Mouse (Mus musculus) G1E (cell line): Measurements from ENCODE around the gene Atp10a. TPM values are rescaled to one million over a fixed set of nuclear protein-coding genes. Genes with fewer than 3 reads are reported as not detected.

Experiments
- ATAC-seq: 2 replicates; pipeline ENCODE4 v1.8.0; 2016; ENCODE audit warnings: mild to moderate bottlenecking; ENCODE audit not compliant: insufficient number of reproducible peaks, poor library complexity, low FRiP score, severe bottlenecking; ENCODE audit errors: extremely low read depth
- DNase-seq: peaks from one replicate; pipeline ENCODE4 v3.0.0; 2012; ENCODE audit warnings: low spot score
- H3K27me3 ChIP-seq: 2 replicates; pipeline ENCODE4 v1.6.1; 2012; ENCODE audit warnings: mild to moderate bottlenecking, low read length, inconsistent platforms; ENCODE audit not compliant: insufficient read depth
- H3K36me3 ChIP-seq: replicated peaks from 2 replicates; pipeline ENCODE3; 2012; ENCODE audit warnings: mild to moderate bottlenecking, inconsistent platforms
- H3K4me1 ChIP-seq: 2 replicates; pipeline ENCODE4 v1.6.1; 2012; ENCODE audit warnings: low read depth, low read length, inconsistent platforms, mixed read lengths; ENCODE audit not compliant: insufficient read depth
- H3K4me3 ChIP-seq: 2 replicates; pipeline ENCODE4 v1.5.1; 2012; ENCODE audit warnings: low read depth, mild to moderate bottlenecking, inconsistent platforms, low read length, moderate library complexity, mixed read lengths
- H3K9me3 ChIP-seq: replicated peaks from 2 replicates; pipeline ENCODE4 v1.6.1; 2012; ENCODE audit warnings: inconsistent platforms
- CTCF ChIP-seq: IDR thresholded peaks from 2 replicates; pipeline ENCODE4 v1.5.1; 2012; ENCODE audit warnings: low read depth, low read length, inconsistent platforms, mixed read lengths
- GATA1 ChIP-seq: IDR thresholded peaks from 2 replicates; pipeline ENCODE4 v1.6.1; 2012; ENCODE audit warnings: borderline replicate concordance, low read length, inconsistent platforms, mixed read lengths
- GATA2 ChIP-seq: IDR thresholded peaks from 2 replicates; pipeline ENCODE4 v1.6.1; 2012; ENCODE audit warnings: low read depth, low read length, inconsistent platforms, borderline replicate concordance
- POLR2AphosphoS5 ChIP-seq: IDR thresholded peaks from 2 replicates; pipeline ENCODE4 v1.6.1; 2012; ENCODE audit warnings: low read depth, low read length, inconsistent platforms; ENCODE audit not compliant: insufficient replicate concordance
- TAL1 ChIP-seq: conservative IDR thresholded peaks from 2 replicates; pipeline ENCODE4 v1.6.1; 2012; ENCODE audit warnings: low read depth, low read length, inconsistent platforms, mixed read lengths
- polyA plus RNA-seq: library from polyadenylated mRNA; stranded (reverse); fragments of >175 nt; gene quantifications from 2 replicates; pipeline ENCODE4 v1.2.3, GENCODE M21; 2012
- total RNA-seq, 2 experiments: library from RNA; stranded (forward) in 1 of 2; stranded (reverse) in 1 of 2; fragments of 200-1000 nt in 1 of 2; fragments of >200 nt in 1 of 2; fragmentation: Nextera tagmentation in 1 of 2; gene quantifications; 2 replicates each; pipeline ENCODE4 v1.2.3; 2014 to 2017

Atp10a gene
- total RNA-seq (2014; fragmentation: Nextera tagmentation) (not detected in 2 replicates), total RNA-seq (2017) (not detected in 2 replicates), polyA plus RNA-seq (not detected in 2 replicates)

DNA sequence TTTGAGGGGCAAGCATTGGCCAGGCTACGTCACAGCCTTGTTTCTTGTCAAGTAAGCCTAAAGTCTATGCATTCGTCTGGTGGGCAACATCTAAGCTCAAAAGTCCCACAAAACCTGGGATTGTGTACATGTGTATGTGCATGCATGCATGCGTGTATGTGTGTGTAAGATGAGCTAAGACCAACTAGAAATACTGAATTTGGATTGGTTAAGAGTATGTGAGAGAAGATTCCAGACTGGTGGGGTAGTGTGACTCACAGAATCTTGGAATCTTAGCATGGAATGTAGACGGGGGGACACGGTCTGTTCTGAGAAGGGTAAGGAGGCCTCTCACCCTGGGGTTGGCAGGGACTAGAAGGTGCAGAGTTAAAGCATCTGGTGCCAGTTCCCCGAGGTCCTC is at the start of gene Atp10a:
TSS of gene Atp10a (plus strand) at position 301 of the 400 bp plus-strand sequence.
- TF ChIP-seq GATA1 (no peak), POLR2AphosphoS5 (no peak), GATA2 (no peak), TAL1 (no peak), CTCF (no peak)
- Histone ChIP-seq H3K9me3 (peaks cover 38% of the 10 kb centered on the region), H3K4me1 (no peaks in the 10 kb centered on the region), H3K4me3 (no peak within 1 kb of the TSS), H3K36me3 (no peaks in the 10 kb centered on the region), H3K27me3 (no peaks in the 10 kb centered on the region)
- ATAC-seq (no peak), DNase-seq (no peak)

DNA sequence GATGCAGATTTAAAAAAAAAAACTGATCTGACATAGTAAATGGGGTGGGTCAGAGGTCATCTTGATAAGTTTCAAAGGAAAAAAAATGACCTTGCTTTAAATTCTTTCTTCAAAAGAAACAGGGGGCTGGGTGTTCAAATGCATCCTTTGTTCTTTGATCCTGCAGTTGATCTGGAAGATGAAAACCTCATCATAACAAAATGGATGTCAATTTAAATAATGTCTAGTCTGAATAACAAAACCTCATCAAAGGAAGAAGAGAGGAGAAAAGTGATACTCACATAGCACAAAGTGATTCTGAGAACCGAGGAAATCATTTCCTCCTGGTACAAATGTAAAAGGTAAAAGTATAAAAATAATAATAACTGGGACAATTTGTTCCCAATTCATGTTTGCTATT is 37.9 kb upstream of the Atp10a start:
- no peaks in the 10 kb centered on the region for H3K36me3 ChIP-seq
- no peak for DNase-seq
- no peak for ATAC-seq
- TF ChIP-seq GATA2 (no peak), POLR2AphosphoS5 (no peak), TAL1 (no peak), CTCF (no peak), GATA1 (no peak)
- no peaks in the 10 kb centered on the region for H3K27me3 ChIP-seq
- 0 out of 2 replicates have a peak, but pooled peaks cover 3% of the 10 kb centered on the region for H3K9me3 ChIP-seq
- H3K4me3 ChIP-seq = no peak overlapping the region
- no peaks in the 10 kb centered on the region for H3K4me1 ChIP-seq

DNA sequence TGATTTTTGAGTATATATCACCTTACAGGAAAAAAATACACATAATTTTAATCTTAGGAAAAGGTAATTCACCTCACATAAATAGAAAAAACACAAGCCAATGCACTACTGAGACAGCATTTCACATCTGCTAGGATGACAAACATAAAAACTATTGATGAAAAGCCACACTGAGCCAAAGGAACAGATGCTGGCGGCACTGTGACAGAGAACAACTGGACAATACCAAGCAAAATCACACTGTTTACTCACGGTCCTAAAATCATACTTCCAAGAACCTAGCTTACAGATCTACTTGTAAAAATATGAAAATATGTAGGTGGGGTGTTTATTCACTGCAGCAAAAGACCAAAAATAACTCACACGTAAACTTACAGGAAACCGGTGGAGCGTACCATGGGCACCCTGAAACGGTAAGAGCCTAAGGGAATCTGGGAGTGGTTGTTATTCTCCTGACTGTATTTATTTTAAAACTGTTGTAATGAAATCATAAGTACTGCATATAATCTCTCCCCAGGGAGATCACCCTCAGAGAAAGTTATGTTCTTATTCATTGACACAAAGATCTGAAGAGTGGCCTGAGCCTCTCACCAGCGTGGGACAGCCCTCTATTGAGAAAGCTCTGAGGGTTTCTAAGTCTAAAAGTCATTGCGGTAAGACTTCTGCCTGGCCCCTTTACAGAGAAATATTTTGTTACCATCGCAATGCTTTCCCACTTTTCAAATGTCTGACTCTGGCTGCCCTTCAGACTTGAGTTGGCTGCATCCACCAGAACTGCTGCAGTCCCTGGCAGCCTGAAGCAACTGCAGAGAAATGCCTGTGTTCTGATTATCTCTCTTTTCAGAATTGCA is 29.4 kb upstream of the Atp10a start:
- TF ChIP-seq GATA2 (no peak), POLR2AphosphoS5 (no peak), TAL1 (no peak)
- ATAC-seq (no peak), DNase-seq (no peak)
- Histone ChIP-seq H3K27me3 (no peaks in the 10 kb centered on the region), H3K4me3 (no peak overlapping the region), H3K36me3 (no peaks in the 10 kb centered on the region), H3K9me3 (no peaks in the 10 kb centered on the region), H3K4me1 (no peaks in the 10 kb centered on the region)

DNA sequence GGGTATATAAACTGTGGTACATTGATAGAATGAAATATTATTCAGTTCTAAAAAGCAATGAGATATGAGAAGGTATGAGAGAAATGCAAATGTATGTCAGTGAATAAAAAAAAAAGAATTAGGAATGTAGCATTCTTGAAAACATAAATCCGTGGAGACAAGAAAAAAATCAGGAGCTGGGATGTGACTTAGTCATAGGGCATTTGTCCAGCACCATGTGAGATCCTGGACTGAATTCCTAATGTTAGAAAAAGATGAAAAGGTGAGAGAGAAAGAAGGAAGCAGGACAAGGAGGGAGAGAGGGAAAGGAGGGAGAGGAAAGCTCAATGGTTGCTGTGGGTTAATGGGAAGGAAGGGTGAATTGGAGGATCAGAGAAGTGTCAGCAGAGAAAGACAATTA is 28.6 kb upstream of the Atp10a start:
- DNase-seq (no peak), ATAC-seq (no peak)
- Histone ChIP-seq H3K4me1 (no peaks in the 10 kb centered on the region), H3K4me3 (no peak overlapping the region), H3K9me3 (0 out of 2 replicates have a peak, but pooled peaks cover 2% of the 10 kb centered on the region), H3K27me3 (no peaks in the 10 kb centered on the region), H3K36me3 (no peaks in the 10 kb centered on the region)
- TF ChIP-seq GATA1 (no peak), GATA2 (no peak), POLR2AphosphoS5 (no peak), TAL1 (no peak), CTCF (no peak)

DNA sequence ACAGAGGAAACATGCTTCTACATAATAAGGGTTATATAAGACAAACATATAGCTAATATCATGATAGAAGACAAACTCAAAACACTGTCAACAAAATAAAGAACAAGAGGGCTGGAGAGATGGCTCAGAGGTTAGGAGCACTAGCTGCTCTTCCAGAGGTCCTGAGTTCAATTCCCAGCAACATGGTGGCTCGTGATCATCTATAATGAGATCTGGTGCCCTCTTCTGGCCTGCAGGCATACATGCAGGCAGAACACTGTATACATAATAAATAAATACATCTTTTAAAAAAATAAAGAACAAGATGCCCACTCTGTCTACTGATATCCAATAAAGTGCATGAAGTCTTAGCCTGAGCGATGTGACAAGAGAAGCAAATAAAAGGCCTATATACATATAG is 26.7 kb upstream of the Atp10a start:
- ATAC-seq = no peak
- DNase-seq = no peak
- H3K9me3 ChIP-seq = 0 out of 2 replicates have a peak, but pooled peaks cover 2% of the 10 kb centered on the region
- no peaks in the 10 kb centered on the region for H3K36me3 ChIP-seq
- H3K27me3 ChIP-seq = no peaks in the 10 kb centered on the region
- H3K4me3 ChIP-seq = no peak overlapping the region
- H3K4me1 ChIP-seq = no peaks in the 10 kb centered on the region
- no peak for TF ChIP-seq GATA2
- no peak for TF ChIP-seq TAL1
- TF ChIP-seq CTCF = no peak
- TF ChIP-seq POLR2AphosphoS5 = no peak
- no peak for TF ChIP-seq GATA1

DNA sequence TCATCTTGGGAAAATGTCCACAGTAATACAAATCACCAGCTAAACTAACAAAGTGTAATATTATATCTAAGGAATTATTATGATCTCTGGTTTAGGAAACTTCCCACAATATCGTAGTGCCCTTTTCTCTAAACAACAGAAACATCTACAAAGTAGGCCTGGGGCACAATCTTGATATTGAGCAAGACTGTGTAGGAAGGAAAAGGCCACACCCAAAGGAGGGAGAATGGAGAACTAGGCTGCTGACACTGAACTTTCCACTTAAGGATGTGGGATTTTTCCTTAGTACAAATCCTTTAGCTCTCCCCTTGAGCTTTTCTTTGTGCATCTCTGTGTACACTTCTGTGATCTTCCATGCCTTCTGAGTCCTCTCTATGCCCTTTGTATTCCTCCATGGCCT is 22.3 kb upstream of the Atp10a start:
- H3K27me3 ChIP-seq = no peaks in the 10 kb centered on the region
- H3K4me1 ChIP-seq = no peaks in the 10 kb centered on the region
- no peak overlapping the region for H3K4me3 ChIP-seq
- no peaks in the 10 kb centered on the region for H3K36me3 ChIP-seq
- TF ChIP-seq GATA2 = no peak
- TF ChIP-seq TAL1 = no peak
- TF ChIP-seq GATA1 = no peak
- no peak for TF ChIP-seq CTCF
- TF ChIP-seq POLR2AphosphoS5 = no peak
- ATAC-seq = no peak
- DNase-seq = no peak
- peaks cover 6% of the 10 kb centered on the region for H3K9me3 ChIP-seq
